Mouse (Mus musculus) effector memory CD4-positive, alpha-beta T cell, adult 7 months (primary cell): ENCODE measurements around the gene Olfr311. TPM values are rescaled to one million over a fixed set of nuclear protein-coding genes. Genes with fewer than 3 reads are reported as not detected.

Experiments
- polyA plus RNA-seq: library from polyadenylated mRNA; unstranded; fragments of 100-300 nt; shearing (Covaris generic); gene quantifications from one replicate; pipeline ENCODE4 v1.2.1, GENCODE M21; 2017

Gene Olfr311
- polyA plus RNA-seq: 0.23 TPM

DNA sequence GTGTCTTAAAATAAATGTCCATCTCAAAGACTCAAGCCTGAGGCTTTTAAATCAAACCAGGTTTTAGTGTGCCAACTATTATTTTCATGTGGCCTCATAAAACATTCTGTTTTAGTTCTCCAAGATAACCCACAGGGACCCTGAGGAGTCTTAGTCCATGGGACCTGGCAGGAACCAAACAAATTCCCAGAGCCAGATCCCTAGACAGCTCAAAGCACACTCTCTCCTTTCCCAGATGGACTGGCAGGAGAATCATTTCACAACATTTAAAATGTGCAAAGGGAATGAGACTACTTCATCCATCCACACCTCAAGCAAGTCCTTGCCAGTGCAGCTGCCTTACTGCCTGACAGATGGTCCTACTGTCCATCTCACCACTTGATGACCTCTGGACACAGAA, at the start of gene Olfr311:
Gene Olfr311, plus strand, starts transcription at position 301 of the 400 bp plus-strand sequence.

DNA sequence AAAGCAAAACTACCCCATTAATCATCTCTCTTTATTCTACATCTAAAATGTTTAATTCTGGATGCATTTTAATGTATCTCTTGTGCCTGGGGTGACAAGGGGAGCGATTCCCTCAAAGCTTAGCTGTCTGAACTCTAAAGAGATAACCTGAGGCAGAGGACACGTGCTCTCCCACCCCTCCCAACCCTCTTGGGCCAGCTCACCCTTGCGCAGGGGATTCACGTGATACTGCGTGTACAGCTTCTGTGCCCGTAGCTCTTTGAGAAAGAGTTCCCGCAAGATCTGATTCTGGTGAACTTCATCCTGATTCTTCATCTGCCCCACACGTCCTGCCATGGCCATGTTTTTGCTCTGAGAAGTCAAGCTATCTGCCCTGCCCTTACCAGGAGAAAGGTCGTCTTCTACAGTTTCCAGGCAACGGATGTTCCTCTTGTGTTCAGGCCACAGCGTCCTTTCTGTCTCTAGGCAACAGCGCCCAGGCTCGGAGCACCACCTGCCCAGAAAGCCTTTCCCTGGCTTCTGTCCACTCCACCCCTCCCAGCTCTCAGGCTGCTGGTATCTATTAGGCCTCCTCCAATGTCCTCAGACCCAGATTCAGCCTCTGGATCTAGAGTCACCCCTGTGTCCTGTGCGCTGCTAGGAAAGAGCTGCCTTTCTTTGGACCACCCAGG, 37.4 kb upstream of the Olfr311 start, which contains the start of gene Fam183b:
Gene Fam183b, minus strand, starts transcription at position 403 of the 671 bp plus-strand sequence.

DNA sequence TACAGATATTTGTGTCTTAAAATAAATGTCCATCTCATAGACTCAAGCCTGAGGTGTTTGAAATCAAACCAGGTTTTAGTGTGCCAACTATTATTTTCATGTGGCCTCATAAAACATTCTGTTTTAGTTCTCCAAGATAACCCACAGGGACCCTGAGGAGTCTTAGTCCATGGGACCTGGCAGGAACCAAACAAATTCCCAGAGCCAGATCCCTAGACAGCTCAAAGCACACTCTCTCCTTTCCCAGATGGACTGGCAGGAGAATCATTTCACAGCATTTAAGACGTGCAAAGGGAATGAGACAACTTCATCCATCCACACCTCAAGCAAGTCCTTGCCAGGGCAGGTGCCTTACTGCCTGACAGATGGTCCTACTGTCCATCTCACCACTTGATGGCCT, 24.4 kb upstream of the Olfr311 start, which contains the start of gene Olfr313:
Gene Olfr313, plus strand, starts transcription at position 301 of the 400 bp plus-strand sequence.

DNA sequence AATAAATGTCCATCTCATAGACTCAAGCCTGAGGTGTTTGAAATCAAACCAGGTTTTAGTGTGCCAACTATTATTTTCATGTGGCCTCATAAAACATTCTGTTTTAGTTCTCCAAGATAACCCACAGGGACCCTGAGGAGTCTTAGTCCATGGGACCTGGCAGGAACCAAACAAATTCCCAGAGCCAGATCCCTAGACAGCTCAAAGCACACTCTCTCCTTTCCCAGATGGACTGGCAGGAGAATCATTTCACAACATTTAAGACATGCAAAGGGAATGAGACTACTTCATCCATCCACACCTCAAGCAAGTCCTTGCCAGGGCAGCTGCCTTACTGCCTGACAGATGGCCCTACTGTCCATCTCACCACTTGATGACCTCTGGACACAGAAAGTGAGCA, 10.1 kb upstream of the Olfr311 start, which contains the start of gene Olfr312:
Gene Olfr312, plus strand, starts transcription at position 301 of the 400 bp plus-strand sequence.

DNA sequence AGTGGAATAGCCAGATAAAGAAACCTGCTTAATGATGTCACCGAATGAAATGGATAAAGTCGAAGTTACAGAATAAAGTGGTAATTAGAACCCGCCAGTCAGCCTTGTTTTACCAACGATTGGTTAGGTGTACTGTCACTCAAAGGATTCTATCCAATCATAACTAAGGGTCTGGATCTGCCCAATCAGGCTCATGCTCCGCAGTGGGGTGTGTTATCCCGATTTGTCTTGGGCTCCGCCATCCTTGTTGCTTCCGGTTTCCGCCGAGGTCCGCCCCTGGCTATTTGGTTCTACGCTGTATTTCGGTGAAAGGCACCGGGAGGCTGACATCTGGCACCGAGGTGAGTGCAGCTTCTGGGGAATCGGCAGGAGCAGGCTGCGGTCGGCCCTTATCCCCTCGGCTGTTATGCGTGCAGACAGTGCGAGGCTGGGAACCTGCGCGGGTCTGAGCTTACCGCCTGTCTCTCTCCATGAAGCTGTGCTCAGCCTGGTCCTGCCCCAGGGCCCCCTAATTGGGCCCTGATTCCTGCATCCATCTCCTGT, 7.9 kb downstream of the Olfr311 start, which contains the start of gene Gm12258:
Gene Gm12258, plus strand, starts transcription at position 240 of the 543 bp plus-strand sequence.

DNA sequence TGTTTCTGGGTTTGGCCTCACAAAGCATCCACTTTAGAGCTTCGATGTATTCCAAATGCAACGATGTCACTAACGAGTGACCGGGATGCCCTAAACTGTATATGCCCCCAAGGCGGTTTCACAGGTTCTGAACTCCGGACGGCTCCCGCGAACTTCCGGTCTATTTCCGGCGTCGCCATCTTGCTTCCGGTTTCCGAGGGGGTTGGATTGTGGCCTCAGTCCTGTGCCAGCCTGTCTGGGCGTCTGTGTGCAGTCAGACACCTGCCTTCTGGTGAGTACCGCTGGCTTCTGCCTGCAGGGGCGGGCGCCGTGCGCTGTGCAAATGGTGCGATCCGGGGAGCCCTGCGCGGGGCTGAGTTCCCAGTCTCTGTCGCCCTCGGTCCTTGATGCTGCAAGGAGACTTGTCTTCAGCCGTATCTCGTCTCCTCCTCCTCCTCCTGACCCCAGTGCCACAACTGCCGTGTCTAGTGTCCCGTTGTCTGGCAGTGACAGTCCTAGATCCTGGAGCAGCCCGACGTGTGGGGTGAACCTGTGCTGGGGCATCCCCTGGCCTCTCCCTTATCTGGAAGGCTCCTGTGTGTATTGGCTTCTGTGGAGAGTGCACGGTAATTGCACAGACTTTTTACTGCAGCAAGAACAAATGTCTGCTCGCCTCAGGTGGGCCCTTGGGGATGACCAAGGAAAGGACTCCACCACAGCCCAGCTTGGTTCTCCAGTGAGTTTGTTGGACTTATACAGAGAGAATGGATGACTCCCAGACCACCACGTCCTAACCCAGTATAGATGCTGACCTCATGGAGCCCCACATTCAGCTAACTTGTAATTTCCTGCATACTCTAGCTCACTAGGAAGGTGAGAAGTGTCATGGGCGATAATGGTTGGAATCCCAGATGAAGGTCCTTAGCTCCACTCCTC, 28.2 kb downstream of the Olfr311 start, which contains the start of gene 2810021J22Rik:
Gene 2810021J22Rik, plus strand, starts transcription at position 178 of the 915 bp plus-strand sequence.

Other genes with a start within 250 kb of the Olfr311 start
- gene Olfr324, start 244.1 kb upstream of the Olfr311 start, polyA plus RNA-seq: not detected
- gene 2210407C18Rik, start 223.2 kb upstream of the Olfr311 start, polyA plus RNA-seq: not detected
- gene Olfr323, start 208.8 kb upstream of the Olfr311 start, polyA plus RNA-seq: not detected
- not detected for gene Trim58, start 198.8 kb upstream of the Olfr311 start, polyA plus RNA-seq
- not detected for gene Olfr322, start 180.5 kb upstream of the Olfr311 start, polyA plus RNA-seq
- not detected for gene Olfr320, start 158.2 kb upstream of the Olfr311 start, polyA plus RNA-seq
- gene Olfr319, start 140.1 kb upstream of the Olfr311 start, polyA plus RNA-seq: not detected
- 0.18 TPM for gene Olfr318, start 115.2 kb upstream of the Olfr311 start, polyA plus RNA-seq
- gene Olfr317, start 100.0 kb upstream of the Olfr311 start, polyA plus RNA-seq: not detected
- 0.16 TPM for gene Olfr316, start 86.5 kb upstream of the Olfr311 start, polyA plus RNA-seq
- gene Olfr315, start 66.1 kb upstream of the Olfr311 start, polyA plus RNA-seq: not detected
- gene Olfr314, start 56.3 kb upstream of the Olfr311 start, polyA plus RNA-seq: 0.28 TPM
- not detected for gene Fam183b, start 37.3 kb upstream of the Olfr311 start, polyA plus RNA-seq
- gene Olfr313, start 24.3 kb upstream of the Olfr311 start, polyA plus RNA-seq: not detected
- 0.13 TPM for gene Olfr312, start 10.0 kb upstream of the Olfr311 start, polyA plus RNA-seq
- gene Gm12258, start 7.9 kb downstream of the Olfr311 start, polyA plus RNA-seq: 2.9 TPM
- gene 2810021J22Rik, start 28.0 kb downstream of the Olfr311 start, polyA plus RNA-seq: 1.9 TPM
- 1.5 TPM for gene Zfp39, start 65.0 kb downstream of the Olfr311 start, polyA plus RNA-seq
- 0.44 TPM for gene Btnl10, start 78.7 kb downstream of the Olfr311 start, polyA plus RNA-seq
- 201 TPM for gene Rnf187, start 99.7 kb downstream of the Olfr311 start, polyA plus RNA-seq
- gene Hist3h2ba, start 109.7 kb downstream of the Olfr311 start, polyA plus RNA-seq: 11.9 TPM
- 23.4 TPM for gene Hist3h2a, start 115.4 kb downstream of the Olfr311 start, polyA plus RNA-seq
- 0.48 TPM for gene Trim17, start 115.4 kb downstream of the Olfr311 start, polyA plus RNA-seq
- gene Trim11, start 138.8 kb downstream of the Olfr311 start, polyA plus RNA-seq: 38.8 TPM